Mouse (Mus musculus) cerebellum, postnatal 36 days (tissue): ENCODE measurements at regions not wholly inside any gene's neighbourhood (a gene's known extent, or its start where the extent isn't known, plus 50 kb on each side); places are given as distances from the start of the nearest gene placed in this dataset.

Experiments
- DNase-seq, 2 experiments: peaks; one replicate each; pipeline ENCODE4 v3.0.0; 2021 to 2022; ENCODE audit warnings: mixed read lengths in 2 of 2

DNA sequence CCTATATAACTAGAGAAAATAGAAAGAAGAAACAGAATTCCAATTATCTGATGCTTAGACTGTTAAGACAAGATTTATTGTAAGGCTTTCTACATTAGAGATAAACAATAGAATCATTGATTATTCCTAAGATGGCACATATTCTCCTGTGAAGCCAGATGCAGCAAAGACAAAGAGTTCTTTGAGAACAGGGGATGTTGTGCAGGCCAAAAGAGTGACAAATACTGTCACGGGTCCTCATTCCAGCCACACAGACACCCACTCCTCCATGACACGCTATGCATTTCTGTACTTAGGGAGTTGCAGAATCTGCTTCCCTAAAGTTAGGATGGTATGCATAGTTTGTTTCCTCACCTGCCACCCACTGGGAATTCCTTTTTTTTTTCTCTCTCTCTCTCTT is 245.2 kb downstream of the Sv2b start:
- DNase-seq = no peak

DNA sequence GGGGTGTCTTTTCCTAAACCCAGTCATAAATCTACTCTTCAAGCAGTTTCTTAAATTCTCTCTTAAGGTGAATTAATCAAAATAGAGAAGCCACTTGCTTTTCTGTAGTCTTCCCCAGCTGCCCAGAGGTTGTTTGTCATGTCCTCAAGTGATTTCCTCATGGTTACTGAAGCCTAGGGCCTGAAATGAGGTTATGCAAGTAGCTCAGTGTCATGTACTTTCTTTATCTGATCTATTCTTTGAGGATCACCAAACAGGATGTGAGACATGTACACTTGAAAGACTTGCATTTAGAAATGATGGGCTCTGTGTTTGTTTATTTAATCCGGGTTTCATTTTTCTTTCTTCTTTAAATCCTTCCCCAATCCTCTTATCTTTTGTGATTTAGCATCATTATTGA is 258.8 kb downstream of the Sv2b start:
- DNase-seq = no peak

DNA sequence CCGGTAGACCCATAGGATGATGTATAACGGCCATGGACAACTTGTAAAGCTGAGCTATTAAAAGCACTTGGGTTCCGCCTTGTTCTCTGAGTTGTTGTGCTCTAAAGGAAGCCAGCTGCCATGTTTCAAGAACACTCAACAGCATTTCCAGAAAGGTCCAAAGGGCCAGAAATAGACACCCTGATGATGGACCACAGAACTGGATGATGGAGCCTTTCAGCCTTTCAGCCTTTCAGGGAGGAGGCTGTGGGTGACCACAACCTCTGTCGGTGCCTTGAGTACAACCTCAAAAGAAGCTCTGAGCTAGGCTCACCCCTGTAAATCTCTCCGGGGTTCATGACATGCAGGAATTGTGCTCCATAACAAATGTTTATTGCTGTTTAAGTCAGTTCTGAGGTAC is 259.3 kb downstream of the Sv2b start:
- DNase-seq = no peak

DNA sequence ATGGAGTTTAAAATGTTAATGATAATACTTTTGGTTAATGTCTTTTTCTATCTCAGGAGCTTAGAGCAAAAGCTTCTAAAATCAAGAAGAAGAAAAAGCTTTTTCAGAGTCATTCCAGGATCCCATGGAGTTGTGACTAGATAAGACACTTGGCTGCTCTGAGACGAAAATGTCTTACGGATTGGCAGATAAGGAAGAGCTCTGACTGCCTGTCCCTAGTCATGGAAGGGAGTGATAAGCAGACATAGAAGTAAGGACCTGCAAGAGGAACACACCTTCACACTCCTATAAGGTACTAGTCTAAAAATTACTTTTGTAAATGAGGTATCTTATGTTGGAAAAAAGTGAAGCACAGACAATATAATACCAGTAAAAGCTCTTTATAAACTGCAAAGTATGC is 260.2 kb downstream of the Sv2b start:
- DNase-seq = no peak

DNA sequence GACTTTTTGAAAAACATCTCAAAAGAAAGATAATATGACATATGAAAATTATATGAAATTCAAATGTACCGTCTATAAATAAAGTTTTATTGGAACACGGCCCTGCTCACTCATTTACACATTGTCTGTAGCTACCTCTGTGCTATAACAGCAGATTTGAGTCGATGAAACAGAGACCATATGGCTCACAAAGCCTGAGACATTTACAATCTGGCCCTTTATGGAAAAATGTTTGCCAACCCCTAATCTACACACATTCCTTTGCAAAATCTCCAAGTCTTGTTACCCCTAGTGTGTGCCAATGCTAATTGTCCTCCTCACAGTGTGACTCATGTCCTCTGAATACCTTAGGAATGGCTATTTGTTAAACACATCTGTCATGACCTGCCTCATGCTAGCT is 261.2 kb downstream of the Sv2b start:
- no peak for DNase-seq

DNA sequence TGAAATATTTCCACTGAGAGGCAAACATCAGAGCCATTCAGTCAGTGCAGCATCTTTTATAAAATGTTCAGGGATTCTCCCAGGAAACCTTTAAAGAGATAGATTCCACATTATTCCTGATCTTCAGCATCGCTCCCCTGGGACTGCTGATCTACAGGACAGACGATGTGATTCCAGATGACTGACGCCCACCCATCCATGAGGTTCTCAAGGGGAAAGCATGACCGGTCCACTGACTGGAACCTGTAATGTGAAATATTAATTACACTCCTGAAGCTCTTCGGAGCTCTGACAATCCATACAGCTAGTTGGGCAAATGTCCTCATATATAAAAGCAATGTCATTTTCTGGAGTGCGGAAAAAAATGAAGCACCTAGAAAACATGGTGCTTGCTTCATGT is 268.2 kb downstream of the Sv2b start:
- DNase-seq = no peak

- peak; percentile 33 to 38 for DNase-seq
Observed at GRCm38 (mm10) chr7:75026191-75026590, 282.9 kb downstream of the Sv2b start.

DNA sequence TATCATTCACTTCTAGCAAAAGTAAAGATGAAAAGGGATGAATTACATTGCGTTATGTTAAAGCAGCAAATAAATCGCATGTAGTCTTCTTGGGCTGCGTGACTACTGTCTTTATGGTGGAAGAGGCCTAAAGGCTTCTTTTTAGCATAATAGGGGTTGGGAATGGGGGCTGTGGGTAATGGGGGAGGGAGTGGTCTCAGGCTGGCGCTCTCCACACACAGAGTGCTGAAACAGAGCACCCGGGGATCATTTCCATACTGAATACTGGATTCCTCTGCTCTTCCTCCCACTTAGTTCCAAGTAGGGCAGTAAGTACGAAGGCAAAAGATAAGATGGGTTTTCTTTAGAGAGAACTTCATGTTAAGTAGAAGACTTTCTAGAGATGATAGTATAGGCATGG is 287.1 kb downstream of the Sv2b start:
- DNase-seq = no peak

DNA sequence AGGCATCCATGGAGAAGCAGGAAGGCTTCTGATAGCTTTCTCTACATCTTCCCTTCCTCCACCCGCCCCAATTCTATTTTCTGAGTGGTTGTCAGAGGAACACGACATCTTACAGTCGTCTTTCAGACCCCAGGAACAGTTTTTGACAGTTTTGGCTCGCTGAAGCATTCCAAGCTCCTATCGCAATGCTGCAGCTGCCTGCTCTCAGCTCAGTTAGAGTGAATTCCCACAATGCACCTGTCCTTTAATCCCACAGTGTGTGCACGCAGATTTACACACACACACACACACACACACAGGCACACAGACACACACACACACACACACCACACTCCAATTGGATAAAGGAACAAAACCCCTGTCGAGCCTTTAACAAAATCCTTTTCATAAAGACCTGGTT is 290.4 kb downstream of the Sv2b start:
- no peak for DNase-seq

DNA sequence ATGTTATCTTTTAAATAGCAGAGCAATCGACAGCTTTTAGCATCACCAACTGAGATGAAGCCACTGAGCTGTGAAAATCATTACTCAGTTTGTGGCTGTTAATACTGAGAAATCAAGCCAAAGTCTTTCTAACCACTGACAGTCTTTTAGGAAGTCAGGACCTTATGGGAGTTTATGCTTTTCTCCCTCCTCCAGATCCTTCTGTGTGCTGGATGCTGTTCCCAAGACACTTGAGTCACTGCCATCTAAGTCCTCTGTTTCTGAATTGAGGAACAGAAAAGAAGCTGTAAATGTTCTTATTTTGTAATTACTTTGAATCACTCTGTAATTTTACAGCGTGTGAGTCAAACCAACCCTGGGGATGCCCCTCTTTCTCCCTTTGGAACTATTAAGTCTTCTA is 300.6 kb downstream of the Sv2b start:
- DNase-seq = no peak

DNA sequence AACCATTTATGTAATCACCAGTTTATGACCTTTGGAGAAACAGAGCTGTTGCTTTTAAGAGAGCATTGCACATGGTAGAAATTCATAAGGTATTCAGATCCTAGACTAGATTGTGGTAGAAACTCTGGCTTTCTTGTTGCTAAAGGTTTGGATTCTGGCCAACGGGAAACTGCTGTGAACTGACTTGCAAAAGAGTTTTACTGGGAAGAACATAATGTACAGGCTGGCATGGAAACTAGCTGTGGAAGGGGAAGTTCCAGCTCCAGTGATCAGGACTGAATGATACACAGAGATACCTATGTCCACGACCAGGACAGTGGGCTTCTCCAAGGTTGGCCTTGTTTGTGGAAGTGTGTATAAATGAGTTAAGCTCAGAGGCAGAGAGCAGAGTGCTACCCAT is 318.9 kb downstream of the Sv2b start:
- DNase-seq = no peak

DNA sequence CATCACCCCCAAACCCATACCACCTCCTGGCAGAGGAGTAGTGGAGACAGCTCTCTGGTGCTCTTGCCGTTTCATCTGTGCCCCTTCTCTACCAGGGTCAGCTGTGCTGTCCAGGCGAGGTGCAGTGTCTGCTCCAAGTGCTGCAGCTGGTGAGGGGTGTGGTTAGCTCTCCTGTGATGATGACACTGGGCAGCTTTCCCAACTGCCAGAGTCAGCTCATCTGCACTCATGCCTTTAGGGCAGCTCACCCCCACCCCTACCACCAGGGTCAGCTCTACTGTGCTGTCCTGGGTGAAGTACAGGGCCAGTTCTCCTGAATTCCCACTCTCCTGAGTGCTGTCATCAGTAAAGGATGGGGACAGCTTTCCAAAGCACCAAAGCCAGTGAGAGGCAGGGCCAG is 329.6 kb downstream of the Sv2b start:
- no peak for DNase-seq

DNA sequence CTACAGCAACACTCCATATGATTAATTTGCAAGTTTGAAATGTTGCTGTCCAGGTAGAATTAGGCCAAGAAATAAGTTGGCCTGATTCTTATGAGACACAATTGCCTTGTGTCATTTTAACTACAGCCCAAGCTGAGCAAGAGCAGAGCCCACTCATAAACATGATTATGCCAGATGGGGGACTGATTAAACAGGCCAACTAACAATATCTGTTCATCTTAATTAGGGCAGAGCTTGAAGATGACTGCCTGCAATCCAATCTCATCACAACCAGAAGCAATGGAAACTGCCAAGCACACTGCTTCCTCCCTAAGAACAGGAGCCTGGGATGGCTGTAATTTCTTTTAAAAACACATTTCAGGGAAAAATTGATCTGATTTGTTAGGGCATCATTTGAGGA is 333.1 kb downstream of the Sv2b start:
- DNase-seq = no peak

GRCm38 (mm10) chr7:74974448-74974847 is 334.6 kb downstream of the Sv2b start:
- no peak for DNase-seq

- peak; percentile 4 to 29 for DNase-seq
Observed at GRCm38 (mm10) chr7:74944421-74945098, 364.5 kb downstream of the Sv2b start.

DNA sequence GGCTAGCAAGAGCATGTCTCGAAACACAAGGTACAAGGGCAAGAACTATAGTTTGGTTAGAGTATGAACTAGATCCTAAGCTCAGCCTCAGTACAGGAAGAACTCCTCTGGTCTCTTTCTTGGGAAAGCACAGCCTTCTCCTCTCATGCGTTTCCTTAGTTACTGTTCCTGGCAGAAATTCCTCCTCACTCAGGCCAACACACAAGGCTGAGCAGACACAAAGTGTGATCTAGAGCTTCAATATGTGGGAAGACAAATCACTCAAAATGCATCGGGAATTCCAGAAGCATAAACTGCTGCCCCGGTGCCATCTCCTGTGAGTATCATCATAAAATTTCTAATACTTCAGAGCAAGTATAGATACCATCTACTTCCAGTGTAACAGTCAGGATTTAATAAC is 366.1 kb downstream of the Sv2b start:
- peak in 1 of 2 experiments; percentile 10 for DNase-seq

GRCm38 (mm10) chr7:74942146-74942545 is 366.9 kb downstream of the Sv2b start:
- peak; percentile 2 to 27 for DNase-seq

DNA sequence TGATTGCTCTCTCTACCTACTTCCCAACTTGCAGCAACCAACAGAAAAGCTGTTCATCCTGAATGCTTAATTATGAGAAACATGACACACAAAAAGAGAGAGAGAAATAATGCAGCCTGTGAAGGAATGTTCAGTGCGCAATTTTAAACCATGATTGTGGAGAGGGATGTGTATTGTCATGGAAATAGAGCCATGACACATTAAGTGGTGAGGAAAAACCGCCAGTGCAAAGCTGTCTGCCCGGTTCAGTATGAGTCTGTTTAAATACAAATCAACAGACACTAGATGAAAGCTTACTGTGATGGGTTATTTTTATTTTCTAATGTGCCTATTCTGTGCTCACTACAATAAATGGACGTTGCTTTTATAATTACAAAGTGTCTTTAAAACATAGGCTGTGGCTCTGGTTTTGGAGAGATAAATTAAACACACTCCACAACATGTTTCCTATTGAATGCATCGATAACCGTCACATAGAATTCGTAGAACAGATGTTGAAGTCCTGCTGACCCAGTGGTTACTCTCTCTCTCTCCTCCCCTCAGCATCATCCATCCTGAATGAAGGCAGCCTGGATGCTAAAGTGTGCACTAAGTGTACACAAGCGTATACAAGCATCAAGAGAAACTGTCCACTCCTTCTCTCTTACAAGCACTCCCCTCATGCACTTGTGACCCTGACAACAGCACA is 374.7 kb upstream of the Slco3a1 start:
- no peak for DNase-seq

DNA sequence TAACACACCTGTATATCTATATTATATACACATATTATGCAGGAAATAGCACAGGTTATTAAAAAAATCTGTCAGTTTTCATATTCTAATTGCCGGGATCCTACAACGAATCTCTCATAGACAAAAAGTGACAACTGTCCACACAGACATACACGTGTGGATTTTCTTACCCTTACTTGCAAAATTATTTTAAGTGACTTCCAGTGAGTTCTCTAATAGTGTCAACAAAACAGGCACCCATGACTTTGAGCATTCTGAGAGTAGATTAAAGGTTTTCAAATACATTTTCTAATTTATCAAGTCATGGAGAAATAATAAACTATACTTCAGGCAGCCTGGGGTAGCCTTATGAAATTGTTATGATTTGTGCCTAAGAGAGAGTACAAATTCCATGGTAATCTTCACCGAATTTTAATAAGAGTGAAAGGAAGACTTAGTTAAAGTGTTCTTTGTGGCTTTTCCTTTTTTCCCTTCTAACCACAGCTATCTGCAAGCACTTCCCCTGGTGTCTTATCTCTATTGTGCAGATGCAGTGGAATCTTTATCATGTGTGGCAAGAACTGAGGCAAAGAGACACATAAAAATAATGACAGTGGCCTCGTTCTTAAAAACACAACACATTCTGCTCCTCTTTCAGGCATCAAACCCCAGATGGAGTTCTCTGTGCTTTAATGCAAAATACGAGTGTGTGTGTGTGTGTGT is 373.8 kb upstream of the Slco3a1 start:
- no peak for DNase-seq

GRCm38 (mm10) chr7:74926729-74927128 is 372.1 kb upstream of the Slco3a1 start:
- no peak for DNase-seq

DNA sequence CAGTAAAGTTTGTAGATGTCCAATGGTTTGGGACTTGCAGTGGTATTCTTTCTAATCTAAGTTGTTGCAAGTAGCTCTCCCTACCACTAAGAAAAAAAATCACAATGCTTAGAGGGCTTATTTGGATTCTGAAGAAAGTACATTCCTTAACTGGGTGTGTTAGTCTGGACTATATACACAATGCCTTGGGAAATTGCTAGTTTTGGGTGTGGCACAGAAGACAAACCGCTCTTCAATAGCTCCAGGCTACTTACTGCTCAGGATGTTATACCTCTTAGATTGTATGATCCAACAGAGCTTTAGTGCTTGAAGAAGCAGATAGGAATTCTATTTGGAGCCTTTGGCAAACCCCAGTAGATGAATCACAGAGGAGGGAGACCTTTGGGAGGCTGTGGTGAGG is 369.6 kb upstream of the Slco3a1 start:
- no peak for DNase-seq

GRCm38 (mm10) chr7:74908311-74908962 is 353.9 kb upstream of the Slco3a1 start:
- DNase-seq = no peak

DNA sequence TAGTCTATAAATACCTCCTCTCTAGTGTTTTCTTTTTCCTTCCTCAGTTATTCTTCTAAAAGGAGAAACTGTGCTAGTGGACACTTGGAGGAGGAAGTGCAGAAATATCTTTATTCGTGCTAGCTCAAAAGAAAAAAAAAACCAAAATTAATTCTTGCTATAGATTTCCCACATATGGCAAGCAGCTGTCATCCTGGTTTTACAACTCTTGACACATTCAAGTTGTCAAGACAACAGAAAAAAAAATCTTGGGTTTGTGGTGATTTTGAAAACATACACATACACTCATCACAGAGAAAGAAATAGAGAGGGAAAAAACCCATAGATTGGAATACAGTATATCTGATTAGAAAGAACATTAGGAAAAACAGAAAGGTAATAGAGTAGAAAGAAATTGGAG is 352.8 kb upstream of the Slco3a1 start:
- no peak for DNase-seq

DNA sequence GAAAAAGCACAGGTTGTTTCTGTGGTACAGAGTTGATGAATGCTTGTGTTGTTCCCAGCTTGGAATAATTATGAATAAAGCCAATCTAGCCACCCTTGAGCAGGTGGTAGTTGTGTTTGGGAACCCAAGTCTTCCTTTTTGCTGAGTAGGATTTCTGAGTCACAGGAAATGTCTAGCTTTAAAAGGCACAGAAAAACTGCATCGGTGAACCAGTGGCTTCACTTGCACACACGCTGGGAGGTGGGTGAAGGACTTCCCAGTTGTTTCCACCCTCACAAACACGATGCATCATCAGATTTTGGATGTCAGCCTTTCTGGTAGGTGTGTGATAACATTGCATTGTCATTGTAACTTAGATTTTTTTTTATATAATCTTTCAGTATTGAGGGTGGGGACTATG is 322.9 kb upstream of the Slco3a1 start:
- DNase-seq = no peak
